Mouse (Mus musculus): Measurements from ENCODE around the gene Zfp747. TPM values are rescaled to one million over a fixed set of nuclear protein-coding genes. Genes with fewer than 3 reads are reported as not detected.

Gene Zfp747
- polyA plus RNA-seq (2015; fragmentation: Nextera tagmentation; extraction: Ambion mirVana), result 2.5 TPM in 2 replicates

GRCm38 (mm10) chr7:127375271-127376245 lies at the start of gene Zfp747:
TSS of gene Zfp747 (minus strand) at chr7:127376050.

GRCm38 (mm10) chr7:127421388-127422191 lies 45.7 kb upstream of the Zfp747 start, which contains the start of gene Zfp688:
TSS of gene Zfp688 (minus strand) at chr7:127422068.

DNA sequence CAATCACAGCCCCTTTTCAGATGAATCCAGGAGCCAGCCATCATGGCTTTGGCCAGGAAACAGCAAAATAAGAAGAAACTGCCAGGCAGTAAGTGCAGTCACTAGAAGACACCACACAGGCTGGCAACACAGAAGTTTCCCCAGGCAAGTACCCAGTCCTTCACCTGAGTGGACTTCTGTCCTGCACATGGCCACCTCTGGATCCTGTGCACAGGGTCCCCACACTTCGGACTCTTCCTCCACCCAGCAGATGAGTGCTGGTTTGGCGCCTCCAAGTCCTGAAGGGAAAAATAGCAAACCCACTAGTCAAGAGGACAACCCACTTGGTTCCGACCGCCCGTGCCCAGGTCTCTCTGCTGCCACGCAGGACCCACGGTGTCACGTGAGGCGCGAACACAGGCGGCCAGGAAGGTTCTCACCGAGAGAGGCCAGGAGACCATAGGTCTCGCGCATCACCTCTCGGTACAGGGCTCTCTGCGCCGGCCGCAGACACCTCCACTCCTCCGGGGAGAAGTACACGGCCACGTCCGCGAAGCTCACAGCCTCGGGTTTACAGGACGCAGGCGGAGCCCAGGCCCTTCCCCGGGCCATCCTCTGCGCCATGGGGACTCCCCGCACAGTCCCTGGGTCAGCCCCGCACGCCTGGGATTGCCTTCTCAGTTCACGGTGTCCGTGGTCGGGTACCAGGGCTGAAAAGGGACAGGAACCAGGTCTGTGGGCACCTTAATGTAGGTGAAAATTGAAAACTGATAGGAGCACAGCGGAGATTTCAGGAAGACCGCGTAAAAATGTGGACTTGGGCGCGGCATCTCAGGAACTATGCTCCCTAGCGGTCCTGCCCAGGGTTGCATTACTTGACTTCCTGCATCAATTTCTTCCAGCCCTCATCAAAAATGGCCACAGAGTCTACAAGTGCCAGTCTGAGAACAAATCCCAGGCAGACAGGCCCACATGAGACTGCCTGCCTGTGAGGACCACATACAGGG lies 30.4 kb upstream of the Zfp747 start, which contains the start of gene Zfp764:
Gene Zfp764 (minus strand): TSS at position 821 of the 986 bp plus-strand sequence.

GRCm38 (mm10) chr7:127393157-127393943 lies 17.5 kb upstream of the Zfp747 start, which contains the start of gene E430018J23Rik:
TSS of gene E430018J23Rik (minus strand) at chr7:127393629.

GRCm38 (mm10) chr7:127386641-127387392 lies 11.0 kb upstream of the Zfp747 start, which contains the start of gene 9130019O22Rik:
TSS of gene 9130019O22Rik (minus strand) at chr7:127387166.

GRCm38 (mm10) chr7:127345512-127346325 lies 30.1 kb downstream of the Zfp747 start, which contains the start of gene Zfp768:
TSS of gene Zfp768 (minus strand) at chr7:127345589.

Other genes with a start within 250 kb of the Zfp747 start
- gene Spn, start 238.2 kb downstream of the Zfp747 start, polyA plus RNA-seq (2015; fragmentation: Nextera tagmentation; extraction: Ambion mirVana), result 20.0 and 22.3 TPM in 2 replicates
- gene Cd2bp2, start 180.0 kb downstream of the Zfp747 start, polyA plus RNA-seq (2015; fragmentation: Nextera tagmentation; extraction: Ambion mirVana), result 27.7 and 29.2 TPM in 2 replicates
- gene Tbc1d10b, start 167.6 kb downstream of the Zfp747 start, polyA plus RNA-seq (2015; fragmentation: Nextera tagmentation; extraction: Ambion mirVana), result 21.0 and 22.5 TPM in 2 replicates
- 34.1 and 37.7 TPM in 2 replicates for gene Mylpf, start 167.2 kb downstream of the Zfp747 start, polyA plus RNA-seq (2015; fragmentation: Nextera tagmentation; extraction: Ambion mirVana)
- gene Zfp553, start 143.0 kb downstream of the Zfp747 start, polyA plus RNA-seq (2015; fragmentation: Nextera tagmentation; extraction: Ambion mirVana), result 10.2 and 11.5 TPM in 2 replicates
- 44.4 and 49.3 TPM in 2 replicates for gene Sept1, start 142.9 kb downstream of the Zfp747 start, polyA plus RNA-seq (2015; fragmentation: Nextera tagmentation; extraction: Ambion mirVana)
- 21.4 and 23.5 TPM in 2 replicates for gene Zfp771, start 131.8 kb downstream of the Zfp747 start, polyA plus RNA-seq (2015; fragmentation: Nextera tagmentation; extraction: Ambion mirVana)
- 87.9 and 90.1 TPM in 2 replicates for gene Dctpp1, start 115.3 kb downstream of the Zfp747 start, polyA plus RNA-seq (2015; fragmentation: Nextera tagmentation; extraction: Ambion mirVana)
- 77.6 and 80.8 TPM in 2 replicates for gene Sephs2, start 102.0 kb downstream of the Zfp747 start, polyA plus RNA-seq (2015; fragmentation: Nextera tagmentation; extraction: Ambion mirVana)
- gene Itgal, start 79.8 kb downstream of the Zfp747 start, polyA plus RNA-seq (2015; fragmentation: Nextera tagmentation; extraction: Ambion mirVana), result 10.0 and 13.4 TPM in 2 replicates
- gene Zfp768, start 30.5 kb downstream of the Zfp747 start, polyA plus RNA-seq (2015; fragmentation: Nextera tagmentation; extraction: Ambion mirVana), result 3.2 and 4.1 TPM in 2 replicates
- gene 9130019O22Rik, start 11.1 kb upstream of the Zfp747 start, polyA plus RNA-seq (2015; fragmentation: Nextera tagmentation; extraction: Ambion mirVana), result 1.3 and 1.8 TPM in 2 replicates
- 1.7 and 1.9 TPM in 2 replicates for gene E430018J23Rik, start 17.6 kb upstream of the Zfp747 start, polyA plus RNA-seq (2015; fragmentation: Nextera tagmentation; extraction: Ambion mirVana)
- 1.7 and 2.2 TPM in 2 replicates for gene Zfp764, start 30.8 kb upstream of the Zfp747 start, polyA plus RNA-seq (2015; fragmentation: Nextera tagmentation; extraction: Ambion mirVana)
- gene Zfp688, start 46.0 kb upstream of the Zfp747 start, polyA plus RNA-seq (2015; fragmentation: Nextera tagmentation; extraction: Ambion mirVana), result 17.4 and 22.2 TPM in 2 replicates
- 2.5 and 3.2 TPM in 2 replicates for gene Zfp689, start 73.1 kb upstream of the Zfp747 start, polyA plus RNA-seq (2015; fragmentation: Nextera tagmentation; extraction: Ambion mirVana)
- 27.6 and 29.6 TPM in 2 replicates for gene Prr14, start 83.6 kb upstream of the Zfp747 start, polyA plus RNA-seq (2015; fragmentation: Nextera tagmentation; extraction: Ambion mirVana)
- 8.0 and 13.0 TPM in 2 replicates for gene Fbrs, start 103.1 kb upstream of the Zfp747 start, polyA plus RNA-seq (2015; fragmentation: Nextera tagmentation; extraction: Ambion mirVana)
- gene Srcap, start 135.9 kb upstream of the Zfp747 start, polyA plus RNA-seq (2015; fragmentation: Nextera tagmentation; extraction: Ambion mirVana), result 16.1 and 18.0 TPM in 2 replicates
- 9.1 and 10.1 TPM in 2 replicates for gene Gm42715, start 143.5 kb upstream of the Zfp747 start, polyA plus RNA-seq (2015; fragmentation: Nextera tagmentation; extraction: Ambion mirVana)
- gene Tmem265, start 185.3 kb upstream of the Zfp747 start, polyA plus RNA-seq (2015; fragmentation: Nextera tagmentation; extraction: Ambion mirVana), result 4.8 and 7.5 TPM in 2 replicates
- gene Phkg2, start 197.3 kb upstream of the Zfp747 start, polyA plus RNA-seq (2015; fragmentation: Nextera tagmentation; extraction: Ambion mirVana), result 30.1 and 30.9 TPM in 2 replicates
- gene Ccdc189, start 212.5 kb upstream of the Zfp747 start, polyA plus RNA-seq (2015; fragmentation: Nextera tagmentation; extraction: Ambion mirVana), result 7.6 and 9.4 TPM in 2 replicates
- gene Rnf40, start 212.7 kb upstream of the Zfp747 start, polyA plus RNA-seq (2015; fragmentation: Nextera tagmentation; extraction: Ambion mirVana), result 22.3 and 22.4 TPM in 2 replicates
- gene Zfp629, start 239.7 kb upstream of the Zfp747 start, polyA plus RNA-seq (2015; fragmentation: Nextera tagmentation; extraction: Ambion mirVana), result 1.7 and 2.2 TPM in 2 replicates

All from spleen, postnatal 0 days (tissue).